Mouse (Mus musculus) small intestine, adult 2 months (tissue): Measurements from ENCODE around the gene H2-Aa. TPM values are rescaled to one million over a fixed set of nuclear protein-coding genes. Genes with fewer than 3 reads are reported as not detected.
"Not testable (repeated sequence)": the region's sequence is repeated elsewhere in the genome, so short reads cannot be mapped to it uniquely, and the experiment has no call there.

Experiments
- H3K27ac ChIP-seq: fragments of 200-500 bp; 2 replicates; pipeline ENCODE4 v1.5.1; 2012; ENCODE audit warnings: low read depth, low read length, control low read depth, inconsistent platforms; ENCODE audit not compliant: insufficient read depth
- H3K27me3 ChIP-seq: fragments of 200-500 bp; 2 replicates; pipeline ENCODE4 v1.6.1; 2012; ENCODE audit warnings: mild to moderate bottlenecking, moderate library complexity, low read length, inconsistent platforms; ENCODE audit not compliant: control insufficient read depth, insufficient read depth
- H3K36me3 ChIP-seq: fragments of 200-500 bp; 2 replicates; pipeline ENCODE4 v1.6.1; 2012; ENCODE audit warnings: mild to moderate bottlenecking, low read length, control low read depth, inconsistent platforms; ENCODE audit not compliant: control insufficient read depth, insufficient read depth
- H3K4me1 ChIP-seq: fragments of 200-500 bp; 2 replicates; pipeline ENCODE4 v1.6.1; 2012; ENCODE audit warnings: low read length, inconsistent platforms, mixed read lengths; ENCODE audit not compliant: control insufficient read depth, insufficient read depth, insufficient read length
- H3K4me3 ChIP-seq: fragments of 200-500 bp; 2 replicates; pipeline ENCODE4 v1.5.1; 2012; ENCODE audit warnings: low read depth, mild to moderate bottlenecking, control low read depth, inconsistent platforms, low read length, moderate library complexity
- CTCF ChIP-seq: fragments of 200-500 bp; IDR thresholded peaks from 2 replicates; pipeline ENCODE4 v1.5.1; 2012; ENCODE audit warnings: low read depth, mild to moderate bottlenecking, control low read depth, inconsistent platforms, low read length, moderate library complexity, mixed read lengths; ENCODE audit not compliant: insufficient replicate concordance, insufficient read length; ENCODE audit errors: extremely low read depth
- POLR2A ChIP-seq: fragments of 200-500 bp; IDR thresholded peaks from 2 replicates; pipeline ENCODE4 v1.6.1; 2012; ENCODE audit warnings: low read depth, mild to moderate bottlenecking, control low read depth, inconsistent platforms, low read length, moderate library complexity
- WGBS: fragments of 180-500 bp; shearing (Covaris S2); methylation state at CpG from one replicate; pipeline ENCODE4 v1.1.7; 2018; 5-methylcytosine and 5-hydroxymethylcytosine counted together
- polyA plus RNA-seq: library from polyadenylated mRNA; depleted of rRNA; stranded (reverse); fragments of >200 nt; gene quantifications from 2 replicates; pipeline ENCODE4 v1.2.3, GENCODE M21; 2012

The H2-Aa gene
- polyA plus RNA-seq, 1 experiment, result 792 TPM

- TF ChIP-seq CTCF (no peak), POLR2A (no peak)
- no peak overlapping the region for H3K4me3 ChIP-seq
- no peak overlapping the region for H3K27ac ChIP-seq
- H3K27me3 ChIP-seq, result no peaks in the 10 kb centered on the region
- no peaks in the 10 kb centered on the region; the same call in 1 of the 2 replicates for H3K4me1 ChIP-seq
- WGBS, result 79% methylated on average over 1 of the region's 1 CpGs
- H3K36me3 ChIP-seq, result peaks cover 25% of the 10 kb centered on the region
Measured at GRCm38 (mm10) chr17:34315512-34315911, 27.9 kb upstream of the H2-Aa start.

DNA sequence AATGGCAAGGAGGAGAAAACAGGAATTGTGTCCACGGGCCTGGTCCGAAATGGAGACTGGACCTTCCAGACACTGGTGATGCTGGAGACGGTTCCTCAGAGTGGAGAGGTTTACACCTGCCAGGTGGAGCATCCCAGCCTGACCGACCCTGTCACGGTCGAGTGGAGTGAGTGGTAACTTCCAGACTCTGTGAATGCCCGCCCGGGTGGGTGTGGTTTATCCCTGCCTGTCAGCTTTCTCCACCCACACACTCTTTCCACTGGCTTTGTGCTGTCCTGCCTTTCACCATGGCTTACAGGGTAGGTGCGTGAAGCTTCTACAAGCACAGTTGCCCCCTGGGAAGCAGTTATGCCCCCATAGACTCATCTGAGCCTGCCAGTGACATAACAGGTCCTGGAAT, 26.7 kb upstream of the H2-Aa start:
- 62% methylated on average over 9 of the region's 9 CpGs for WGBS
- no peaks in the 10 kb centered on the region for H3K27me3 ChIP-seq
- H3K4me3 ChIP-seq, result no peak overlapping the region
- peaks cover 25% of the 10 kb centered on the region for H3K36me3 ChIP-seq
- no peak overlapping the region for H3K27ac ChIP-seq
- peaks cover 3% of the 10 kb centered on the region for H3K4me1 ChIP-seq
- TF ChIP-seq POLR2A (no peak), CTCF (no peak)

GRCm38 (mm10) chr17:34313393-34313792, 25.8 kb upstream of the H2-Aa start:
- H3K4me1 ChIP-seq, result peaks cover 3% of the 10 kb centered on the region
- peaks cover 25% of the 10 kb centered on the region for H3K36me3 ChIP-seq
- no peaks in the 10 kb centered on the region for H3K27me3 ChIP-seq
- TF ChIP-seq POLR2A, result no peak
- TF ChIP-seq CTCF, result peak; percentile 92
- no peak overlapping the region for H3K27ac ChIP-seq
- no peak overlapping the region for H3K4me3 ChIP-seq
- WGBS, result 34% methylated on average over 3 of the region's 3 CpGs

GRCm38 (mm10) chr17:34312185-34312584, 24.6 kb upstream of the H2-Aa start:
- peaks cover 25% of the 10 kb centered on the region for H3K36me3 ChIP-seq
- no peak overlapping the region for H3K4me3 ChIP-seq
- no peak overlapping the region for H3K27ac ChIP-seq
- H3K4me1 ChIP-seq, result peaks cover 3% of the 10 kb centered on the region
- no peaks in the 10 kb centered on the region for H3K27me3 ChIP-seq
- 69% methylated on average over 1 of the region's 1 CpGs for WGBS
- TF ChIP-seq CTCF, result no peak
- TF ChIP-seq POLR2A, result no peak

DNA sequence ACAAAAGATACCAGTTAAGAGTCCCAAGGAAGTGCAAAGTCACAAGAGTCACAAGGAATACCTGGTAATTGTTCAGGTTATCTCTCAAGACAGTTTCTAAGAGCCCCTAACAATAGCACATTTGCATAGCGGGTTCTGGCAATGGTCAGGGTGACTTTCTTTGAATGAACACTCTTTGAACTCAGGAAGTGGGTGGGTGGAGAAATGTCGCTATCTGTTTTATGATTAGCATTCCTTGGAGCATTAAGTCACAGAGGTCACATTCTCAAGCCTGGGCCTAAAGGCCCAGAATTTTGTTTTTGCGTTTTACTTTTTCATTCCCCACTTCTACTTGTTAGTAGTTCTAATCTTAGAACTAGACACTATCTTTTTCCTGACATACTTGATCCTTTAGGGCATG, 22.9 kb upstream of the H2-Aa start:
- not testable (repeated sequence) for H3K4me3 ChIP-seq, H3K27me3 ChIP-seq, H3K4me1 ChIP-seq, H3K27ac ChIP-seq
- H3K36me3 ChIP-seq, result peaks cover 17% of the 10 kb centered on the region
- WGBS, result 67% methylated on average over 3 of the region's 3 CpGs

- no peak for TF ChIP-seq CTCF
- TF ChIP-seq POLR2A, result no peak
- 22% methylated on average over 38 of the region's 38 CpGs for WGBS
- H3K36me3 ChIP-seq, result peaks cover 10% of the 10 kb centered on the region
- H3K27me3 ChIP-seq, result no peaks in the 10 kb centered on the region
- peak overlapping the region; percentile 58 for H3K27ac ChIP-seq
- peak overlapping the region; percentile 68 for H3K4me3 ChIP-seq
- peaks cover 7% of the 10 kb centered on the region for H3K4me1 ChIP-seq
Measured at GRCm38 (mm10) chr17:34309683-34310385, 22.2 kb upstream of the H2-Aa start.

- Histone ChIP-seq H3K4me3 (peak overlapping the region; percentile 68), H3K4me1 (peaks cover 10% of the 10 kb centered on the region), H3K27ac (peak overlapping the region; percentile 58), H3K36me3 (peaks cover 7% of the 10 kb centered on the region; the same call in 1 of the 2 replicates), H3K27me3 (no peaks in the 10 kb centered on the region)
- TF ChIP-seq CTCF (no peak), POLR2A (no peak)
- 27% methylated on average over 10 of the region's 10 CpGs for WGBS
Measured at GRCm38 (mm10) chr17:34309225-34309624, 21.6 kb upstream of the H2-Aa start.

DNA sequence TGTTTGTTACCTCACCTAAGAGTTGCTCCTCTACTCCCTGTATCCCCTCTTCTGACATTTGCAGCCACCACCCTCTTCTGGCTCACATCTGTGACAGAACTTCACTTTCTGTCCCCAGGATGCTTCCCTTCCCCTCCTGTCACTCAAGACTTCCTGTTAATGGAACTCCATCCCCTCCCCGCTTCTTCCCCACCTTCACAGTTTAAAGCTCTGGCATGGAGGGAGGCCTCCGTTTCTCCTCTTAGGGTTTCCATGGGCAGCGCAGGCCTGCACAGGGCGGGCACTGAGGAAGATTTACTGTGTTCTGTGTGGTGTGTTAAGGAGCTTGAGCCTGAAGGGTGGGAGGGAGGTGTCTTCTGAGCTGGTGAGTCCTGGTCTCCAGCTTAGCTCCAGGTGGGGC, 20.5 kb upstream of the H2-Aa start:
- H3K4me1 ChIP-seq, result peaks cover 13% of the 10 kb centered on the region
- TF ChIP-seq POLR2A, result no peak
- no peak for TF ChIP-seq CTCF

More for the DNA sequence above, 20.5 kb upstream of the H2-Aa start:
- 80% methylated on average over 4 of the region's 4 CpGs for WGBS
- Histone ChIP-seq H3K36me3 (0 out of 2 replicates have a peak, but pooled peaks cover 2% of the 10 kb centered on the region), H3K27me3 (no peaks in the 10 kb centered on the region), H3K27ac (no peak overlapping the region), H3K4me3 (peak overlapping the region; percentile 31)
